Mouse (Mus musculus): ENCODE results near the gene Eqtn.

The Eqtn gene

GRCm38 (mm10) chr4:94928743-94929142 is at the start of gene Eqtn:
TSS of gene Eqtn (minus strand) at chr4:94928843.
- no peak for DNase-seq

- DNase-seq, result no peak
Measured at GRCm38 (mm10) chr4:94973321-94973720, 44.7 kb upstream of the Eqtn start.

GRCm38 (mm10) chr4:94952773-94953172 is 24.1 kb upstream of the Eqtn start:
- no peak for DNase-seq

DNA sequence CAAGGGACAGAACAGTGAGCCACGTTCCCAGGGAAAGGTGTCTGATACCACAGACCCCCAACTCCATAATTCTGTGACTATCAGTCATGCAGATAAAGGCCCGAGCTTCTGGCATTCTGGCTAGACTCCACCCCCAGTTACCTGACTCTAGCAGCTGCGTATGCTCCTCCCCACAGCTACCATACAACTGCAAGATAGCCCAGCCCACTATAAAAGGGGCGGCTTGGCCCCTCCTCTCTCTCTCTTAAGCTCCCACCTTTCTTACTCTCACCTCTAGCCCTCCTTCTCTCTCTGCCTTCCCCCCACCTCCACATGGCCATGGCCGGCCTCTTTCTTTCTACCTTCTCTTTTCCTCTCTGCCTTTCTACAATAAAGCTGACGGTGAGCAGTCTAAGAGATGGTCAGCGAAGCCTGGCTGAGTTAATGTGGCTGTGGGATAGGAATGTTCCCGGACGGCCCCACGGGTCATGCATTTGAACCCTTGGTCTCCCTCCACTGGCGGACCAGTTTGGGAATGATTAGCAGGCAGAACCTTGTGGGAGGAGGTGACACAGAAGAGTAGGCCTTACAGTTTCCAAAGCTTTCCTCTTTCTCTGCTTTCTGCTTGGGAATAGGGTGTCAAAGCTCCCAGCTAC is 12.7 kb upstream of the Eqtn start:
- DNase-seq, result no peak

DNA sequence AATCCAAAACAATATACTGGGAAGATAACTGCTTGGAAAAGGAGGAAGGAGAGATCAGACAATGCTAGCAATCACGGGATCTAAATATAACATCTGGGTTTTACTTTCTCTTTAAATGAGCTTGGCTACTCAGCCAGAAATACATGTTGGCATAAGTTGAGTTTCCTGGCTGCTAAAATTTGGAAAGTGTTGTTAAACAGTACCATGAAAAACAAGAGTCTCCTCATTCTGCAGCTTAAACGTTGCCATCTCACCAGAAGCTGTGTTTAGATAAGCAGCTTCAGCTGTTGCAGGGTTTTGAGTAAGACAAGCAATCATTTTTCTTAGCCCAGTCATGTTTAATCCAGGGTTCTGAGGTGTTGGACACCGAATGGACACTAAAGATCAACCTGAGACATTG is 26.9 kb downstream of the Eqtn start:
- DNase-seq, result no peak

DNA sequence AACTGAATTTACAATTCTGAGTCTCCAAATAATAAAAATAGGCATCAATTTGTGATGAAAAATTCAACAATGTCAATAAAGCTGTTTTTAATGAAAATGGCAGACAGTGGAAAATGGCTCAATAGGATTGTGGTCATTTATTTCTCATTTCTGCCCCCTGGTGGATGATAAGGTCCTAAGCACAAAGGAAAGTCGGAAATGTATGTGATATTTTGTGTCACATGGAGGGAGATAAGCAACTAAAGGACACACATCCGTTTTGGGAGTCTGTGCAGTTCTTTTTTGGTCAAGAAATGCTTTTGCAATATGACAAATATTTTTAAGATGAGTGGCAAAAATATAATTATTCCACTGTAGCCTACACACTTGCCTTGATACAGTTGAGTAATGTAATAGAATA is 27.9 kb downstream of the Eqtn start:
- DNase-seq, result no peak

All from cerebellum, adult 9-11 months (tissue).